Mouse (Mus musculus) thymus, adult 2 months (tissue): ENCODE data around the gene Endov.

Source experiments
- CTCF ChIP-seq: fragments of 200-500 bp; IDR thresholded peaks from 2 replicates; pipeline ENCODE4 v1.5.1; 2012; ENCODE audit warnings: mild to moderate bottlenecking, control low read depth, low read length, moderate library complexity, borderline replicate concordance; ENCODE audit not compliant: control insufficient read depth, poor library complexity, insufficient read depth; ENCODE audit errors: extremely low read depth
- POLR2A ChIP-seq: fragments of 200-500 bp; IDR thresholded peaks from 2 replicates; pipeline ENCODE4 v1.6.1; 2012; ENCODE audit warnings: mild to moderate bottlenecking, low read length, control low read depth, moderate library complexity; ENCODE audit not compliant: control insufficient read depth, poor library complexity, insufficient read depth; ENCODE audit errors: extremely low read depth

- no peak for TF ChIP-seq CTCF
- TF ChIP-seq POLR2A, result no peak
These were observed 64.0 kb downstream of the Endov start for GRCm38 (mm10) chr11:119555170-119555569.
